Mouse (Mus musculus): Measurements from ENCODE around the gene Itgad. TPM values are rescaled to one million over a fixed set of nuclear protein-coding genes. Genes with fewer than 3 reads are reported as not detected.

The Itgad gene
- total RNA-seq, 4 experiments from 2014 or later = 0.10 TPM; not detected in 3

DNA sequence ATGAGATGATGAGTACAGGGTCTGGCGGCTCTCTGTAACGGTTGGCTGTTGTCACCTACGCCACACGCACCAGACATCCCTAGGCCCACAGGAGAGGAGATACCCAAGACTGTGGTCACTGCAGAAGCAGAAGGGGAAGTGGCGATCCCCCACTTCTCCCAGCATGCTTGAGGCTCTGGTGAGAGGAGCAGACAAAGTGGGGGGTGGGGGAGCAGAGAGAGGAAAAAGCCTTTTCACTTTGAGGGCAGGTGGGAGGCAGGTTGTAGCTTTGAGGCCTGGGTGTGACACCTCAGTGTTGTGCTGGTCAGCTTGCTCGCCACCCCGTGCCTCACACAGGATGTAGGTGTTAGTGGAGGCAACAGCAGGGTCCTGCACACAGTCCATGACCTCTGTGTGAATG lies 25.9 kb downstream of the Itgad start:
- DNase-seq (ENCODE audit: low spot score in 2 of 2) = no peak

DNA sequence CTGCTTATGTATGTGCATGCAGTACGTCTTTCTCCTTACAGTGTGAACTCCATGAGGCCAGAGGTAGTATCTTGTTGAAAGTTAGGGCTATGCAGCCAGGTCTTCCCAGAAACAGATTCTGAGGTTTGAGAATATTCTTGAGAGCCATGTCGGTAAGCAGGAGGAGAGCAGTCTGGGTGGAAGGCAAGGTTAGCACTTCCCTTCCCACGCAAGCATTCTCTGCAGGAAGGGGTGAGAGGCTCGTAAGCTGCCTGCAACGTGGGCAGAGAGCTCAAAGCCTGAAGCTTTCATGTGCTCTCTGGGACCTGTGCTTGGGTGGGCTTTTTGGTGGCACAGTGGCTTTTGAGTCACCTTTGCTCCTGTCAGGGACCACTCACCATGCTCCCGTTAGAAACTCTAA lies 26.4 kb downstream of the Itgad start:
- DNase-seq (ENCODE audit: low spot score in 2 of 2) = no peak

DNA sequence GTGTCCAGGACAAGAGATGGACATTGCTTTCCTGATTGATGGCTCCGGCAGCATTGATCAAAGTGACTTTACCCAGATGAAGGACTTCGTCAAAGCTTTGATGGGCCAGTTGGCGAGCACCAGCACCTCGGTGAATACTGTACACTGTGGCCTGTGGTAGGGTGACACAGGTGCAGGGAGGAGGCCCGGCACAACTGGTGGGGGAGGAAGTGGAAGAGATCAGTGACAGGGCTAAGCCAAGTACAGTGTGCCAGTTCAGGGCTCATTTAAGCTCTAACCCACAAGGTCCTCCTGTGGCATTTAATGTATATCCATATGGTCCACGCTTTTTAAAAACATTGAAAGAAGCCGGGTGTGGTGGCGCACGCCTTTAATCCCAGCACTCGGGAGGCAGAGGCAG lies 27.5 kb downstream of the Itgad start:
- DNase-seq (ENCODE audit: low spot score in 2 of 2) = no peak

DNA sequence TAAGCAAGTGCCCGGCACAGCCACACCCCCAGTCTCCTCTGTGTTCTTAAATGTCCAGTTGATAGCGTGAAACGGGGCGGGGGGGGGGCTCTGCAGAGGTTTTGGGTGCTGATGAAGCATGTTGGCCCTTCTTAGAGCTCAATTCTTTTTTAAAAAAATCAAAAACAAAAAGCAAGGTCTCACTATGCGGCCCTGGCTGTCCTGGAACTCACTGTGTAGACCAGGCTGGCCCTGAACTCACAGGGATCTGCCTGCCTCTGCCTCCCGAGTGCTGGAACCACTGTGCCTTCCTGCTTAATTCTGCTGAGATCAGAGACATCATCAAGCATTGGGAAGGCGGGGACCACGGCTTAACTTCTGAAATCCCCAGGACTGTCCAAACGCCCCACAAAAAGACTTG lies 47.4 kb downstream of the Itgad start:
- DNase-seq (ENCODE audit: low spot score in 2 of 2) = no peak

DNA sequence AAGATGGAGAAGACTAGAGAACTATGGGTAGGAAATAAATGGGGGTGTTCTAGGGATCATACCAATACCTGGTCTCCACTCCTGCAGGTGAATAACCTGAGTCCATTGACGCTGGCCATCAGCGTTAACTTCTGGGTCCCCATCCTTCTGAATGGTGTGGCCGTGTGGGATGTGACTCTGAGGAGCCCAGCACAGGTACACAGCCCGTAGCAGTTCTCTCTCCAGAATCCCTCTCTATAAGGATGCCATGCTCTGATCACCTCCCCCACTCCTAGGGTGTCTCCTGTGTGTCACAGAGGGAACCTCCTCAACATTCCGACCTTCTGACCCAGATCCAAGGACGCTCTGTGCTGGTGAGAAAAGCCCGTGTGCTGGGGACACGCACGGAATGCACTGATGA lies 48.9 kb downstream of the Itgad start:
- no peak for DNase-seq (ENCODE audit: low spot score in 2 of 2)

DNA sequence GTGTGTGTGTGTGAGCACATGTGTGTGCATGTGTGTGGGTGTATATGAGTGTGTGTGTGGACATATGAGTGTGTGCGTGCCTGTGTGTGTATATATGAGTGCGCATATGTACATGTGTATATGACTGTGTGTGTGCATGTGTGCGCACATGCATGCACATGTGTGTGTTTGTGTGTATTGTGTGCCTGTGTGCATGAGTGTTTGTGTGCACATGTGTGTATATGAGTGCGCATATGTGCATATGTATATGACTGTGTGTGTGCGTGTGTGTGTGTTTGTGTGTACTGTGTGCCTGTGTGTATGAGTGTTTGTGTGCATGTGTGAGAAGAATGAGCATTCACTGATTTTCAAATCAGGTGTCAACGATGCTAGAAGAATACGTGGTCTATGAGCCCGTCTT lies 50.0 kb downstream of the Itgad start:
- no peak for DNase-seq (ENCODE audit: low spot score in 2 of 2)

DNA sequence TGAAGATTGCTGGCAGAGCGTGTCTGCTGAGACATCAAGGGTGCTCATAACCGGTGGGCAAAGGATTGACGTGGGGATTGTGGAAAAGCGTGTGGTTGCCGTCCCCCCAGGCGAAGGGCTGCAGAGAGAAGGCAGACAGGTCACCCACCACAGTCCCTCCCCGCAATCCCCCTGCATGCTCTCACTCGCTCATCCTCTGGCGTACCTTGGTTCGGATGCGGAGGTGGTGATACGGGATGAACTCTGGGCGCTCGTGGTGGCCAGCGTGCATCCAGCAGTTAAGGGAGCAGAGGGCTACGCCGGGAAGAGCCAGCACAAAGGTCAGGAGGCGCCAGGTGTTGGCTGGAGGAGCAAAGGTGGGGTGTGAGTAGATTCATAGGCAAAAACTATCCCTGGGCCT lies 51.5 kb downstream of the Itgad start:
- peak; percentile 12 to 24 for DNase-seq (ENCODE audit: low spot score in 2 of 2)

DNA sequence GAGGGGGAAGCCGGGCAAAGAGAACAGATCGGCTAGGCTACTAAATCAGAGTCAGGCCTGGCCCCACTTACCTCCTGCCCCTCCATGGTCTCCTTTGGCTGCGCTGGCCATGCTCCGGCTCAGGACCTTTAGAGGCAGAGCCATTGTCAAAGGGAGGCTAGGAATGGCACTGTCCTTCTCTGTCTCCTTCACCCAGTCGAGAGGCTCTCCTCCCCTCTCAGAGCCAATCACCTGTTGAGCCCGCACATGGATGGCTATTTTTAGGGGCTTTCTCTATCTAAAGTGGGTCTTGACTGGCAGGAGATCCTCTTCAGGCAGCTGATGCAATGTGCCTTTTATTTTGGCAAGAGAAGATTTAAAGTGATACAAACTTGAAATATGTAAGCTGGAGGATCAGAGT lies 52.0 kb downstream of the Itgad start, which contains the start of gene Cox6a2:
Gene Cox6a2, minus strand, starts transcription at position 236 of the 400 bp plus-strand sequence.
- DNase-seq (ENCODE audit: low spot score in 2 of 2) = peak; percentile 41 to 61

DNA sequence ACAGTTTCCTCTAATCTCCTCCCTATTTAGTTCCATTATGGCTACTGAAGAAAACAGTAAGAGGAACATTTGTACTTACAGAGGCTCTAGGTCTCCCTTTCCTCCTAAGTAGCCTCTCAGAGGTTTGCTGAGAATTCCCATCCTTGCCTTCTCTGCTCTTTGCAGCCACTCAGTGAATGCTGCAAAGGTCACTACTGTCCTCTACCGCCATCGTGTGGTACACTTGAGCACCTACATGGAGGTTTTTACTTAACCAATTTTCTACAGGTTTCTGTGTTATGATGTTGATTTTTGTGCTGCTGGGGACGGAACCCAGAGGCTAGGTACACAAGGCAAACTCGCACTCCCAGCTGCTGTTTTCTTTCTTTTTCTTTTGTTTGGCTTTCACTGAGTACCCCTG lies 54.0 kb downstream of the Itgad start:
- no peak for DNase-seq (ENCODE audit: low spot score in 2 of 2)

DNA sequence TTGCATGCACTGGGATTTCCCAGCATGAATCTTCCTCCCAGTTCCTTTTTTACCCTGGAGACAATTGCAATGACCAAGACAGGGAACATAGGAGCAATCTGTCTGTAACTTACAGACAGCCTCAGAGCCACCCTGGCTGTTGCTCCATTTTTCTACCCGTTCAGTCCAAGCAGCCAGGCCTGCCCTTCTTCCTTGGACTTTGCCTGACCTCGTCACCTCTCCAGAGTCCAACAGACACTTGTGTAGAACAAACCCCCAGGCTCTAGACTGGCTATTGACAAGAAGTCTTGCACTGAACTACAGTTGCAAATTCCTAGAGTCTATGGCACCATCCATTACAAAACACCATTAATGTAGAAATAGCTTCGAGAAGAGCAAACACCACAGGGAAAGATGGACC lies 55.6 kb downstream of the Itgad start:
- no peak for DNase-seq (ENCODE audit: low spot score in 2 of 2)

DNA sequence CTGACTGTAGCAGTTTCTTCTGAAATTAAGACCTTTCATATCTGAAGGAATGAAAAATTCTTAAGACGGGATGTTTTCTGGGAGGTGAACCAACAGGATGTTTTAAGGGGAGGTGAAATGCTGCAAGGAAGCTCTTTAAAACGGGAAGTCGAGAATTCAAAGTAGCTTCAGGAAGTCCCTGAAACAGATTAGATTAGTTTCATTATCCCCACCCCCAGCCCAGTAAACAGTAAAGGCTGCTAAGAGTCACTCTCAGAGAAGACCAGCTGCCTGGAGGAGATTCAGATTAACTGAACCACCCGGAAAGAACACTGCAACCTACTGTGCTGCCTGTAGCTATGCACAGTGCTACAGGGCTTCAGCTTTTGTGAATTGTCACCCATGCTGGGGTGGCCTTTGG lies 65.8 kb downstream of the Itgad start:
- DNase-seq (ENCODE audit: low spot score in 2 of 2) = no peak

DNA sequence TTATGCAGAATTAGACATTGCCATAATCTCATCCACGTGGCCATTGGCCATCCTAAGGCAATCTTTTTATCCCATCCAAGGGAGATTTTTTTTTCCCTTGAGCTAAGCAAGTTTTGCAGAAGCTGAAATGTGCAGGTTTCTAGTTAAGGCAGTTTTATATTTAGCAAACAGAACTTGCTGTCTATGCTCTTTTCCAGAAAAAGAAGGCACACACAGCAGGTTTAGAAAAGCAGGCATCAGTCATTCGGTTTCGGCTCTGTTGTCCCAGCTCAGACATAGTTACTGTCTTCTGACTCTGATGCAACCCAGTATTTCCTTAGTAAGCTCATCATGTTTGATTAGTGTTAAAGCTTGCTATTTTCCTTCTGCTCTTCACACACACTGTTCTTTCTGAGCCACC lies 66.8 kb downstream of the Itgad start:
- DNase-seq (ENCODE audit: low spot score in 2 of 2) = no peak

DNA sequence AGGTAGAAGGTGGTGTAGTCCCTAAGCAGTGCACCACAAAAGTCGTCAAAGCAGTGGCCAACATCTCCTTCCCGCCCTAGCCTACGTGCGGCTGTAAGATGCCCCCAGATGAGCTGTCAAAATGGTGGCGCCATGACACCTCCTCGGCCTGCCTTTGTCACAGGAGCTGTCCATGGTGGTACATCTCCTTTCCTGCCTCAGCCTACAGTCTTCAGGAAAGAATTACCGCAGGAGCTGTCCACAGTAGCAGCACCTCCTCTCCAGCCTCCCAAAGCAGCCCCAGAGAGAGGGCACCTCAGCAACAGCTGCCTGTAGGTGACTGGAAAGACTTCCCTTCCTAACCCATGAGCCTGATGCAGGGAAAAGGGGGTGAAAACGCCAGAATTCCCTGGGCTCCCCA lies 77.6 kb downstream of the Itgad start:
- no peak for DNase-seq (ENCODE audit: low spot score in 2 of 2)

DNA sequence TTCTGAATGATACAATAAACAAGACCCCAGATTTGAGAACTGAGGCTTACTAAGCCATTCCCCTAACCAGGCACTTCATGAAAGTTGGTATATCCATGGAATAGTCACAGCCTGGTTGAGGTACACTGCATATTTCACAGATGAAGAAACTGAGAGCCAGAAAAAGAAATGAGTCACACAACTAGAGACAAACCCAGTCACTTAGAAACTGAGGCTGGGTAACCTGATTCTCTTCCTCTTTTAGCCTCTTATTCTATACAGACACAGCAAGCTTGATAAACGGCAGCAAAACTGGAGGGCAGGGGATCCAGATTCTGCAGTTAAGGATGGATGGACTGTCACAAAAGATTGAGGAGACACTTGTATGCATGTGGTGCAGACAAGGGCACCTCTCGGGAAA lies 80.6 kb downstream of the Itgad start:
- DNase-seq (ENCODE audit: low spot score in 2 of 2) = no peak

DNA sequence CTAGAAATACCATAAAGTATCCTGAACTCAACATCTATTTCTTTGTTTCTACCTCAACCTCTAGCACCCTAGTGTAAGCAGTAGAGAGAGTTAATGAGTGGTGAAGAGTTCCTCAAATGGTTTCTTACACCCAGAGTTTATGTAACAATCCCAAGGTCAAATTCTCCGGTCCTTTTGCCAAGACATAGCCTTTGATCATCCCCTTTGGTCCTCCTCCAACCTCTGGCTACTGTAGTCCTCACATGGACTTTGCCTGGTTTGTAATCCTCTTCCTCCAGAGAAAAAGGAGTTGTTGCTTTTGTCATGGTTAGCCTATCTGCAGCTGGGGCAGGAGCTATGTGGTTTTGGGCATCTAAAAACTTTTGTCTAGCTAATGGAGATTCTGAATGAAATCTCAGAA lies 81.3 kb downstream of the Itgad start:
- no peak for DNase-seq (ENCODE audit: low spot score in 2 of 2)

DNA sequence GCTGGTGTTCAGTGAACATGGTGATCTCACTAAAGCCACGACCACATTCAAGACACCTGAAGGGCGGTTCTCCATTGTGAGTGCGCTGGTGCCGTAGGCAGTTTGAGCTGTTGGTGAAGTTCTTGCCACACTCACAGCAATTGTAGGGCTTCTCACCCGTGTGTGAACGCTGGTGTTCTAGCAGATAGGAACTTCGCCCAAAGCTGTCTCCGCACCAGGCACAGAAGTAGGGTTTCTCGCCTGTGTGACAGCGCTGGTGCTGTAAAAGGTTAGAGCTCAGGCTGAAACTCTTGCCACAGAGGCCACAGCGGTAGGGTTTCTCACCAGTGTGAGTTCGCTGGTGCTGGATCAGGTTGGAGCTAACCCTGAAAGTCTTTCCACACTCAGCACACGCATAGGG lies 82.2 kb downstream of the Itgad start:
- no peak for DNase-seq (ENCODE audit: low spot score in 2 of 2)

DNA sequence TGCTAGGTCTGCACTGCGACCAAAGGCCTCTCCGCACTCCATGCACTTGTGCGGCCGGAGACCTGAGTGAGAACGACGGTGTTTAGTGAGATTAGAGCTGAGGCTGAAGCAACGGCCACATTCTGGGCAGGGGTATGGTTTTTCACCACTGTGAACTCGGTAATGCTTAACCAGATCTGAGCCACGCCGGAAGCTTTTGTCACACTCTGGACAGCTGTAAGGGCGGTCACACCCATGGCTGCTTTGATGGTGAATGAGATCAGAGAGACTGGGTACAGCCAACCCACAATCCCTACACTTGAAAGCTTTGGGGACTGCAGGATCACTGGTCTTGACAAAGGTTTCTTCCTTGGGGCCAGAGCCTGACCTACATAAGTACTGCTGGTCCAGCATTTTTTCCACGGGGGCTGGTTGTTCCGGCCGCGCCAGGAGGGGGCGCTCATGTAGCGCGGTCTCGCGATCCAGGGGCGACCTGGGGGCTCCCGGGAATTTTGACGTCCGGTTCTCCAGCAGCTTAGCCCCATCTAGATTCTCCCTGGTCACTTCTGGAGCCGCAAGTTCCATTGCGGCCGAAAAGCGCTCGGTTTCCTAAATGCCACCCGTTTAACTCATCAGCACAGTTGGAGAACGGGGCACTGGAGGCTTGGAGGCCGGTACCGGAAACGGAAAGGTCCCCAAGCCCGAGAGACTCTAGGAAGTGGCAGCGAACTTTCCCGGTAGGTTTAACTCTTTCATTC lies 82.8 kb downstream of the Itgad start, which contains the start of gene Armc5:
Gene Armc5, plus strand, starts transcription at position 487 of the 737 bp plus-strand sequence.
- peak; percentile 86 to 87 for DNase-seq (ENCODE audit: low spot score in 2 of 2)

DNA sequence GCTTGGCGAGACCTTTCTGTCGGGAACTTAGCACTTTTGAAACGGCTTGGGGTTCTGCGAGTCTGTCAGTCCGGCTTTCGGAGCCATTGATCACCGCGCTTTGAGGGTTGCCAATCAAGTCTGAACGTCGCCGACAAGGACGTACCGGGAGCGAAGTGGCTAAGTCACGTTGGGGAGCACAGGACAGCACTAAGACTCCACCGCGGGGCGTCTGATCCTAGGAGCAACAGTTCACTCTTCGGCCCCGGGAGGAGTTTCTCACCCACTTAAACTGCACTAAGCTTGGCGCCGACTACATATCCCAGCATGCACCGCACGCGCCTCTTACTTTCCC lies 83.4 kb downstream of the Itgad start:
- no peak for DNase-seq (ENCODE audit: low spot score in 2 of 2)

DNA sequence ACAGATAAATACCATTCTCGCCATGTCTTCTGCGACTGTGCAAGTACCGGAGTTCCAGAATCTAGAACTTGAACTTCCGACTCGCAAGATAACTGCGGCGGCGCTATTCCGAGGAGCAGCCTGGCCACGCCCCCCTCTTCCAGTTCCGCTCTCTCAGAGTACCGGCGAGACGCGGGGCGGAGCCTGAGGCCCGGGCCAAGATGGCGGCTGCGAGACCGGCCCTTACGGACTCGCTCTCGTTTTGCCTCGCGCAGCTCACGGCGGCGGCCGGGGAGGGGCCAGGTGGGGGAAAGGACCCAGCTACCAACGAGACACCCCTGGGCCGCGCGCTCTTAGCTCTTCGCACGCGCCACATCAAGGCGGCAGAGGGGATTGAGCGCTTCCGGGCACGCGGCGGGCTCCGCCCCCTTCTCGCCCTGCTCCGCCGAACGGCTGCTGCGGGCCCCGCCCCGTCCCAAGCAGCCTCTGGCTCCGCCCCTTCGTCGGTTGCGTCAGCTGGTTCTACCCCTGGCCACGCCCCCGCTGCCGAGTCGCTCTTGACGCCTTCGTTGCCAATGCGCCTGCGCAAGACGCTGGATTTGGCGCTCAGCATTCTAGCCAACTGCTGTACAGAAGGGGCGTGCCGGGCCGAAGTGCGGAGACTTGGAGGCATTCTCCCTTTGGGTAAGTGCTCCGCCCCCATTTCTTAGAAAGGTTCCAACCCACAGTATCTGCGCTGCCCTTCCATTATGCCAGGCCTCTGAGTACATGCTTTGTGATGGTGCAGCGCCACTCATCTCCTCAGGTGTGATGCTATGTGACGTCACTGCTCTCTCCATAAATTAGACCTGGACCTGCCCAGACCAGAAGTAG lies 84.0 kb downstream of the Itgad start, which contains the start of gene 9130023H24Rik:
Gene 9130023H24Rik, minus strand, starts transcription at position 105 of the 852 bp plus-strand sequence.
- peak; percentile 98 to 99 for DNase-seq (ENCODE audit: low spot score in 2 of 2)

DNA sequence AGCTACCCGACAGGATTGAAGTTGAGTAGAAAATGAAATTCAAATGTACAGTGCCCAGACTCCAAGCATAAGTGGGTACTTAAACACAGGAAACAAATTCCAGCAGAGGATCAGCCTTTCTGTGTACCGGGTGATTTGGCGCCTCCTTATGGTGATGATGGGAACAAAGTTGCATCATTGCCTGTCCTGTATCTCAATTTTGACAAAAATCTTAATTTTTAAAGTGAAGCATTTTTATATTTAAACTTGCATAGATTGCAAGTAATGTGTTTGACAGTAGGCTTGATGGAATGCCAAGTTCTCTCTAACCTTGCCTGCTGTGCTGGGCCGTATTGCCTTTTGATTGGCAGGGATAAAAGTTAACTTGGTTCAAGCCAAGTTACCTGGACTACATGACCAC lies 84.8 kb downstream of the Itgad start:
- no peak for DNase-seq (ENCODE audit: low spot score in 2 of 2)

DNA sequence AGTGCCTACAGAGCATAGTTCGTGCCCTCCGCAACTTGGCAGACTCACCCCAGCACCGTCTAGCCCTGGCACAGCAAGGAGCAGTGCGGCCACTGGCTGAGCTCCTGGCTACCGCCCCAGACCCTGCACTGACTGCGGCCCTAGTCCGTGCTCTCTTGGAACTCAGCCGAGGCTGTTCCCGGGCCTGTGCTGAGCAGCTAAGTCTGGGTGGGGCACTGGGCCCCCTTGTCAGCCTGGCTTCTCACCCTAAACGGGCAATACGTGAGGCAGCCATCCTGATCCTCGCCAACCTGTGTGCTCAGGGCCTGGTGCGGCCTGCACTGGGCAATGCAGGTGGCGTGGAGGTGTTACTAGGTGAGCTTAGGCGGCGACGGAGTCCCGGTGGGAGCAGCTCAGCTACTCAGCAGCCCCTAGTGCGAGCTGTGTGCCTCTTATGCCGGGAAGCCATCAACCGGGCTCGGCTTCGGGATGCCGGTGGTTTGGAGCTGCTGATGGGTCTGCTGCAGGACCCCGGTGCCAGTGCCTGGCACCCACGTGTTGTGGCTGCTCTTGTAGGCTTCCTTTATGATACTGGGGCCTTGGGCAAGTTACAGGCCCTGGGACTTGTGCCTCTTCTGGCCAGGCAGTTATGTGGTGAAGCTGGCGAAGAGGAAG lies 86.1 kb downstream of the Itgad start:
- no peak for DNase-seq (ENCODE audit: low spot score in 2 of 2)

DNA sequence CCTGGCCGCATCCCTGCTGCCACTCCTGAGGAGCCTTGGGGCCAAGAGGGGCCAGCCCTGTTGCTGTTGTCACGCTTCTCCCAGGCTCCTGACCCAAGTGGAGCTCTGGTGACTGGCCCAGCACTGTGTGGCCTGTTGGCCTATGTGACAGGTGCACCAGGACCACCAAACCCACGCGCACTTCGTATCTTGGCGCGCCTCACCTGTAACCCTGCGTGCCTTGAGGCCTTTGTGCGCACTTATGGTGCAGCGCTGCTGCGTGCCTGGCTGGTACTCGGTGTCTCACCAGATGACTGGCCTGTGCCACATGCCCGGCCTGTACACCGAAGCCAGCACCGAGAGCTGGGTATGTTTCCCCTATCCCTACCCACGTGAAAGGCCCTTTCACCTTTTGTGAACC lies 88.2 kb downstream of the Itgad start:
- DNase-seq (ENCODE audit: low spot score in 2 of 2) = no peak
